Mouse (Mus musculus) MEL-GATA-1-ER (cell line): ENCODE results near the gene Med11.
A peak's percentile ranks its signal among the peaks of the same experiment; 100 is the strongest.
"Not testable (repeated sequence)": the region's sequence is repeated elsewhere in the genome, so short reads cannot be mapped to it uniquely, and the experiment has no call there.

ENCODE experiments used
- DNase-seq: peaks from one replicate; pipeline ENCODE4 v3.0.0-alpha.2; 2012; ENCODE audit warnings: low read depth; ENCODE audit errors: extremely low read depth

Gene Med11

DNA sequence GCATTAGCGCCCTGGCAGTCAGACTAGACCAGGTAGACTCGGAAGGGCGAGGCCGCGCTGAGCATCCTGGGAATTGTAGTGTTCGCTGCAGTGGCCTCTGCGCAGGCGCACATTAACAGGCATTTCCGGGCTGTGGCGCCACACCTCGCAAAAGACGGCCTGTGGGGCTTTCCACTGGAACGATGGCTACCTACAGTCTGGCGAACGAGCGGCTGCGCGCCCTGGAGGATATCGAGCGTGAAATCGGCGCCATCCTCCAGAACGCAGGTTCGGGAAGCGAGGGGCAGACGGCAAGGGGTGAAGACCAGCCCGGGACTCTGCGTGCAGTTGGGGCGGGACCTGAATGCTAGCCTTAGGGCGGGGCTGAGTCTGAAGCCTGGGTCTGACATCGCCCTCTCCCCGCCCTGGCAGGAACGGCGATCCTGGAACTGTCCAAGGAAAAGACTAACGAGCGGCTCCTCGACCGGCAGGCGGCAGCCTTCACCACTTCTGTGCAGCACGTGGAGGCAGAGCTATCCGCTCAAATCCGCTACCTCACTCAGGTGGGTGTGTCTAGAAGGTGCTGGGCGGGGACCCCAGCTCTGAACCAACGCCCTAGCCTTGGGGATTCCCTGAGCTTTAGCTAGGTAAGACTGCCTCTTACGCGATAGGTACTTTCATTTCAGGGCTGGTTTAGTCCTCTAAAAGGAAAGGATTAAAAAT is at the start of gene Med11:
Gene Med11 (plus strand): TSS at position 123 of the 702 bp plus-strand sequence.
- DNase-seq = peak; percentile 94

DNA sequence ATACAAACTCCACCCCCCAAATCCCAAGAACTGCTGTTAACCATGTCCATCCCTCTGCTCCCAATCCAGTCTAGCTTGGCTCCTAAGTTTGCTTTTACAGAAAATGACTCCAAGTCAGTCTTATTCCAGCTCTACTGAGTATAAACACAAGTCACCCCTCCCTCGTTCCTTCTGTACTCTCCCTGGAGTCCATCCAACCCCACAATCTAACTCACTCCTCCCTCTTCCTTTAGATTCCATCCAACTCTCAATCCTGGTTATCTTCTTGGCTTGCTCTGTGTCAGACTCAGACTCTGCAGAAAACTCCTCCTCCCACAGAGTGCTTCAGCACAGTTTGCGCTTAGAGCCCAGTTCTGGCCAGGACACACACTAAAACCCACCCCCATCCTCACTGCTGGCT is 48.1 kb upstream of the Med11 start:
- no peak for DNase-seq

DNA sequence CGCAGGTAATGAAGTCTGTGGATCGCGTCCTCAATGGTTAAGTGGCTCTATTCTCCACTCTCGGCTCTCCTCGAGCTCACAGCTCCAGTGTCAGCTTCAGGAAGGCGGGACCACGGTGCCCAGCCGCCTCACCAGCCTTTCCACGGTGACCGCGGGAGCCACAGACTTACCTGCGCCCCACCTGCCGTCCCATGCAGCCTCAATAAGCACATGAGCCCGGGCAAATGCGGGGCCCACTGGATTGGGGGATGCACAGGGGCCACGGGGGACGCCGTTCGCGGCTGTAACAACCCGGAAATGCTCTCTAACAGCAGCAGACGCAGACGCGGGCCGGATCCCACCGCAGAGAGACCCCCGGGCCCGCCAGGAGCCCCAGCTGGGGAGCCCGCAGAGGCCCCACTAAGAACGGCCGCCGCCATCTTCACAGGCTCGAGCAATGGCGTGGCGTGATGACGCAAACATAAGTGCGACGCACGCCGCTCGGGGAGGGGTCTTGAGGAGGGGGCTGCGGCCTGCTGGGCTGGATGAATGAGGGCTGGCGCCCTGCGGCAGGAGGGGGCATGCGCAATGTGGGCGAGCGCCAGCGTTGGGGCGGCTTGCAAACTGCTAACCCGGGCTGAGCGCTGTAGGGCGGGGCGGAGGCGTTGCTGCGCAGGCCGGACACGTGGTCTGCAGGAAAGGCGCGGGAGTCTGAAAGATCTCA is 42.0 kb upstream of the Med11 start, which contains the start of gene Pelp1:
Gene Pelp1 (minus strand): TSS at position 438 of the 703 bp plus-strand sequence.
- peak; percentile 85 for DNase-seq

DNA sequence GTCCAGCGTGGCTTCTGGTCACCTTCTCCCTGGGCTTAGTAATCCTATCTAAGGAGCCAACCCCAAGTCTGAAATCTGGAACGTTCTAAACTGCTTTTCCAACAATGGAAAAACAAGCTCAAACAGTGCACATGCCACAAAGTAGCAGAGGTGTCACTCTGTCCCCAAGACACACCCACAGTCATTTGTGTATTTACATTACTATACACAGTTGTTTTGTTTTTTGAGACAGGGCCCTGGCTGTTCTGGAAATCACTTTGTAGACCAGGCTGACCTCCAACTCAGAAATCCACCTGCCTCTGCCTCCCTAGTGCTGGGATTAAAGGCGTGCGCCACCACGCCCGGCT is 41.4 kb upstream of the Med11 start:
- no peak for DNase-seq

DNA sequence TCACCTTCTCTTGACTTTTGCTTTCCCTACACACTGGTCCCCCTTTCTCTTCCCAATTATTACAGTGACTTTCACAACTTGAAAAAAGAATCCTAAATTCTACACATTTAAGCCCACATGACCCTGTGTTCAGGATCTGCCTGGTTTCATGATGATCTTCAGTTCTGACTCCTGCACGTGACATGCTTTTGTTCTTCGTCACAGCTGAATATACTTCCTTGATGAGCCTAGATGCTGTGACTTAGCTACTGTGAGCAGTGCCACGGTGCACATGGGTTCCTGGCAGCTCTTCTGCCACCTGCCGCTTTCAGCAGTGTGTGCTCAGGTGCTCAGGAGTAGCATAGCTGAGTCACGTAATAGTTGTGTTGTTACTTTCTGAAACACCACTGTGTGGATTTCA is 39.1 kb upstream of the Med11 start:
- no peak for DNase-seq

DNA sequence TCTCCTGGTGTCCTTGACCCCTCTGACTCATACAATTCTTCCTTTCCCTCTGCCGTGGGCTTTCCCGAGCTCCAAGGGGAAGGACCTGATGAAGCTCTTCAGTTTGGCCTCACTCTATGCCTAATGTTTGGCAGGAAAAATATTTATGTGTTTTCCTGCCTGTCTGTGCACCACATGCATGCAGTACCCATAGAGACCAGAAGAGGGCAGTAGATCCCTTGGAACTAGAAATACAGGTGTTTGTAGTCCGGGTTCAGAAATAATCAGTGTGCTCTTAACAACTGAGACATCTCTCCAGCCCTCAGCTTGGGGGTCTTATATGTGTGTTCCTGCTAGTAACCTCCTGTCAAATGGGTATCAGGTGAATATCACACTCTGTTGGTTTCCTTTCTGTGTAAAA is 37.8 kb upstream of the Med11 start:
- peak; percentile 58 for DNase-seq

DNA sequence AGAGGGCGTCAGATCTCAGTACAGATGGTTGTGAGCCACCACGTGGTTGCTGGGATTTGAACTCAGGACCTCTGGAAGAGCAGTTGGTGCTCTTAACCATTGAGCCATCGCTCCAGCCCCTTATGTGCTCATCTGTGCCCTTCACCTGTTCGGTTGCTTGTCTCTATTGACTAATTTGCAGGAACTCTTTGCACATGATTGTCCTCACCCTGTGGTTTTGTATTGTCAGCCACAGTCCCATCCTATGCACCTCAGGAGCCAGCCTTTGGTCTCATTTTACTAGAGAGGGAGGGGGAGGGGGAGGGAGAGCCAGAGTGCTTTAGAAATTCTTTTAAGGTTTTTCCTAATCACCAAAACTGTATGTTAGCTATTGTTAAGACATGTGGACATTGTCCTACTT is 33.5 kb upstream of the Med11 start:
- DNase-seq = no peak

DNA sequence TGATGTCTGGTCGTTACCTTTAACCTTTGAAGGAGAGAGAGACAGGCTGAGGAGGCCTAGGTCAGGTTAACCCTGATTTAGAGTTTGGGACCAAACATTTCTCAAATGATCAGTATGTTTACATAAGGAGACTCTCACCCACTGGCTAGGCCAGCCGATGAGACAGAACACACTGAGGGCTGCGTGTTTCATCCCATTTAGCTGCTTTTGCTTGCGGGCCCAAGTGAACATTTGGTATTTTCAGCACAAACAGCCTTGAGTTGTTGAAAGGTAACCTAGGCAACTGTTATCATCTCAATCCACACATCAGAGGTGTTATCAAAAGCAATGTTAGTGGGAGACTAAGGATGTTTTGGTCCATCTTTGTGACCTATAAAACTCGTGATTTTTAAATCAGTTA is 32.2 kb upstream of the Med11 start:
- no peak for DNase-seq

DNA sequence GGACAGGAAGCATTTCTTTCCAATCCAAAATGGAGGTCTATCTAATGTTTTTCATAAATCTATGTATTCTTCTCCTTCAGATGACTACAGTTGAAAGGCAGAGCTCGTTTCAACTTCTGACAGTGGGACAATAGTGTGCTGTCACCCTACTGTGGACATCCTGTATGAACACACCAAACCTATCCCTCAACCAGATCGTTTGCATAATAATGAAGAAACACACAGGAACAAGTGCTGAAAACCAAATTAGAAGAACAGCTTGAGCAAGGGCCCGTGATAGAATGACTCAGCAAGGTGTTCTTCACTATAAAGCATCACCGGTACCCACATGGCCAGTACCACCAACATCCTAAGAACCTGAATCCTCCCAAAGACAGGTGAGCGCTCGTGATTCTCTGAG is 25.1 kb upstream of the Med11 start:
- DNase-seq = not testable (repeated sequence)

DNA sequence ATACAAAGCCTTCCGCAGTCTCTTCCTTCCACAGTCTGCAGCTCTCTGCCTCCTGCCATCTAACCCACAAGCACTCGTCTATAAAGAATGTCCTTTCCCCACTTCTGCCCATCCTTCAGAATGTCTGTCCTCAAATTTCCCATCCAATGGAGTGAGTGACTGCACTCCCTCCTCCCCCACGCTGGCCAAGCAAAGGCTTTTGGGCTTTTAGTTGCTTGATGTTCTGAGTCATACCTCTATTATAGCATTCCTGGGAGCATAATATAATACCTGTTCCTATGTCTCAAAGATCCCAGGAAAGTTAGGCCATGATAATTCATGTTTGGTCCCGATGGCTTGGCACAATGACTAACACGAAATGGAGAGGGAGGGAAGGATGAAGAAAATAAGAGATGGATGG is 20.1 kb upstream of the Med11 start:
- DNase-seq = no peak

DNA sequence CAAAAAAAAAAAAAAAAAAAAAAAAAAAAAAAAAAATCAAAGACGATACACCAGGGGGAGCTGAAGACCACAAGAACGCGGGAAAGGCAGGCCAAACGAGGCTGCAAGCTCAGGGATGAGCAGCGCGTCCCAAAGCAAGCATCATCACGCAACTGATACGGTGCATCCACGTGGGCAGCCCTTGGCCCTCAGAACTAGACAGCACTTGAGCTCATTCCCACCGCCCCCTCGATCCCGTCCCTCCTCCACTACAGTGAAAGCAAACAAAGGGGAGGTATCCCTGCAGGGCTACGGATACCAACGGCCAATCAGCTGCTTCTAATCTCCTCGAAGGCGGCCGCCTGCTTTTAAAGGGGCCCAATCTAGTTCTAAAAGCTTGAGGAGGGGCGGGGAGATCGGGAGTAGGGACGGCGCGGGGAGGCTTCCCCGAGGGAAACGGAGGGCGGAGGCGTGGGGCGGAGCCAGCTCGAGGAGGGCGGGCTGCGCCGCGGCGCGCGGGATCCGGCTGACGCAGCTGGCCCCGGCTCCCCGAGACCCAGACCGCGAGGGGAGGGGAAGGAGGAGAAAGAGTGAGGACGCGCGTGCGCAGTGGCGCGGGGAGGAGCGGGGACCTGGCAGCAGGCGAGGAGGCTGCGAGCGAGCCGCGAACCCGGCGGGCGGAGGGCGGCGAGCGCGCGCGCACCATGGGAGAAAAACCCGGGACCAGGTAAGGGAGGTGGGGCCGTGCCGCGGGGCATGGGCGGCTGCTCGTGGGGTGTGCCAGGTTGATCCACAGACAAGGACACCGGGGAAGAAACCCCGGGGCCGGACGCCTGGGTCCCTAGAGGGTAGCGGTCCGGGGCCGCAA is 19.4 kb upstream of the Med11 start, which contains the start of gene Arrb2:
Gene Arrb2 (plus strand): TSS at position 588 of the 847 bp plus-strand sequence.
- peak; percentile 96 for DNase-seq

DNA sequence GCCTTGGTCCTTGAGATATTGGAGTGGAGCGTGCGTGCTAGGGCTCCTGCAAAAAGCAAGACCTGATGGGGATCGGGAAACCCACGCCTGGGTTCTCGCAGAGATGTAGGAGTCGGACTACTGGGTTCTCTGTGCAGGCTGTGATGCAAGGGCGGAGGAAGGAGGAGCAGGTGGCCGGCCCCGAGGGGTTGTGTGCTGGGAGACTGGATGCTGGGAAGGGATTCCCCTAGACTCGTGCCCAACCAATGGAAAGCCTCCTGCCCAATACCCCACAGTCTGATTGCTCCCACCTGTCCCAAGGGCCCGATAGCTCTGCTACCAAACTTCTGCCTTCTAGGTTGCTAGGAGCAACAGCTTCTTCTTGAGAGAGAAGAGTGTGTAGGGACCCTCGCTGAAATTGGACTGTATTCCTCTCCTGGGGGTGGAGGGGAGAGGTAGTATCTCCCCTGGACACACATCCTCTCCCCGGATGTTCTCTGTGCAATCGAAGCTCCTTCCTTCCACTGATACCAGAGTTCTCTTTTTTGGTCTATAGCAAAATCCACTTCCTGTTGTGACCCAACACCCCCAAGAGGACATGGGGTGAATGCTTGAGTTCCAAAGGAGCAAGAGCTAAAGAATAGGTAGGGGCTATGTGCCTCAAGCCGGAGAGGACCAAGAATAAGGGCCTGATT is 18.7 kb upstream of the Med11 start:
- peak; percentile 96 for DNase-seq

DNA sequence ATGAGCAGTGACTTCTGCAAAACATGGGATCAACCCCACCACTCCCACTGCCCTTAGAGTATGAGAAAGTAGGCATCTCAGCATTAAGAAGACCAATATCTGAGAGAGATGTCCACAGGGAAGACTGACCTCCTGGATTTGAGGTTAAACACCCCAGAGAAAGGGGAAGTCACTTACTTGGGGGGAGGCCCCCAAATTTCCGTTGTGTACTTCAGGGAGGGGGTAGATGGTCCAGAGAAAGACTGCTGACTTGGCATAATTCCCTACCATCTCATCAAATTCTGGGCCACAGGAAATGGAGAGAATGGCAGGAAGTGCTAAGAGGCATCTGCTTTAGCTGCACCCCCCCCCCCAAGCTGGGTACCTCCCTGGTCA is 18.2 kb upstream of the Med11 start:
- DNase-seq = no peak

DNA sequence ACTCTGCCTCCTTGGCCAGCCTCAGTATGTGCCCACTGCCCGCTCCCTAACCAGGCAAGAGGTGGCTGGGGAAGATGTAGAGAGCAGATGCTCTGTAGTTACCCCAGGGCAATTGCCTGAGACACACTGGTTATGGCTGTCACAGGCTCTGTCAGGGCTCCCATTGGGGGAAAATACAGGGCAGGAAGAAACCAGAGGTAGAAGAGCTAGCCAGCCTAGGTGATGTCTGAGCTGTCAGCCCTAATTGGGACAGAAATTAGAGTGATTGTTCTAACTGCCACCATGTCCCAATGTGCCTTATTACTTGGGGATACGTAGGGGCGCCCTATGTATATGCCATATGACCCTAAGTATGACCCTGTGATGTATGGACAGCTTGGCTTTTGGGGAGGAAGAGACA is 17.8 kb upstream of the Med11 start:
- DNase-seq = no peak

DNA sequence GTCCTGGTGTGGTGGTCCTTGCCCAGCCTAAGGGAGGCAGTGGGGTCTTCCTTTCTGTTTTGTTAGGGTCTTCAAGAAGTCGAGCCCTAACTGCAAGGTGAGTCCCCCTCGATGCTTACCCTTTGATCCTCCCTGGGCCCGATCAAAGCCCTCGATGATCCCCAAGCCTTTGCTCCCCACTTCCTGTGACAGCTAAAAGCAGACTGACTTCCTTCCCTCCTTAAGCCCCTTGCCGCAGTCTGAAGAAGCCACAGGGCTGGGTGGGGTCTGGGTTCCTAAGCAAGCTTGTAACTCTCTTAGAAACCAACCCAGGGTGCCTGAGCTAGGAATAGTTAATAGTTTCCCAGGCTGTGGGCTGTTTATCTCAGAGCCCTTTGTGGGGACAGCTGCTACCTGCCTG is 16.2 kb upstream of the Med11 start:
- DNase-seq = no peak

DNA sequence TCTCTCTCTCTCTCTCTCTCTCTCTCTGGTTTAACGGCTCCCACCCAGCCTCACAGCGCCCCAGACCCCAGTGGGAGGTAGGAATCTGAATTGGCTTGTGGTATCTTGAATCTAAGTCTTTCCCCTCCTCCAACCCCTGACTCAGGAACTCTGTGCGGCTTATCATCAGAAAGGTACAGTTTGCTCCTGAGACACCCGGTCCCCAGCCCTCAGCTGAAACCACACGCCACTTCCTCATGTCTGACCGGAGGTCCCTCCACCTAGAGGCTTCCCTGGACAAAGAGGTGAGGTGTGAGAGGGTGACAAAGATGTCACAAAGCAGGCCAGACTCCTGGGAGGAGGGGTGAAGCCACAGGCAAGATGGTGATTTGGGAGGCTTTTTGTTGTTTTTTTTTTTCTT is 14.3 kb upstream of the Med11 start:
- DNase-seq = no peak

DNA sequence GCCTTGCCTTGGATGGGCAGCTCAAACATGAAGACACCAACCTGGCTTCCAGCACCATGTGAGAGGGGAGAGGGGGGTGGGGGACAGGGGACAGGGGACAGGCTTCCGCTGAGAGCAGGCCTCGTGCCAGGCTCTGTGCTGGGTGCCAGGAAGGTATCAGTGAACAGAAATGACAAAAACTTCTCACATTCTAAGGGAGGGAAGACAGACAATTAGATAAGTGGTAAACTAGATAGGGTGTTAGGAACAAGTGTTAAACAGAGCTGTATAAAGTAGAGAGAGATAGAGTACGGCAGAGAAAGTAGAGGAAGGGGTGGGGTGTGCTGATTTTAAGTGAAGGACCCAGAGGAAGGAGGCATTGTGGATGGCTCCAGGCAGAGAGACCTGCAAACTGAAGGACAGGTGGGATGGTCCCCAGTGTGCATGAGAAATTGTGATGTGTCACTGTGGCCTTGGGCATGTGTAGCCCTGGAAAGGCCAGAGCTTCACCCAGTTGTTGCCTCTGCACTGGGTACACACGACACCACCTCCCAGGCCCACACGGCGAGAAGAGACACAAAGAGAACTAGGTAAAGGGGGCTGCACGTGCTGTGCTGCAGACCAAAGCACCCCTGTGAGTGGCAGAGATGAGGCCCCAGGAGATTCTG is 12.9 kb upstream of the Med11 start:
- no peak for DNase-seq

DNA sequence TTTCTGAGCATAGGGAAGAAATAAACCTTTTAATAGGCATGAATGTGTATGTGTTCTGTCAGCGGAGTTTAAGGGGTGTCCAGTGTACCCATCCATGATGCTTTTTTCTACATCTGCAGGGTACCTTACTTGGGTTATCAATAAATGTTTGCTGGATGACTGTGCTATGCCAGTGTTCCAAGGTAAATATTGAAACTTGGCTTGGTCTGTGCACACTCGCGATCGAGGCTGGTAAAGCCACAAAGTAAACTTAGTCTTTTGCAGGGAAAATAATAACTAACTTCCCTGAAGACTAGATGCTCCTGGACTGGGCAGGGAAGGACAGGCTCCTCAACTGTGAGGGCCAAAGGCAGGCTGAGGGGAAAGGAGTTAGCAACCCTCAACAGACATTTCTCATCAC is 11.1 kb upstream of the Med11 start:
- no peak for DNase-seq

DNA sequence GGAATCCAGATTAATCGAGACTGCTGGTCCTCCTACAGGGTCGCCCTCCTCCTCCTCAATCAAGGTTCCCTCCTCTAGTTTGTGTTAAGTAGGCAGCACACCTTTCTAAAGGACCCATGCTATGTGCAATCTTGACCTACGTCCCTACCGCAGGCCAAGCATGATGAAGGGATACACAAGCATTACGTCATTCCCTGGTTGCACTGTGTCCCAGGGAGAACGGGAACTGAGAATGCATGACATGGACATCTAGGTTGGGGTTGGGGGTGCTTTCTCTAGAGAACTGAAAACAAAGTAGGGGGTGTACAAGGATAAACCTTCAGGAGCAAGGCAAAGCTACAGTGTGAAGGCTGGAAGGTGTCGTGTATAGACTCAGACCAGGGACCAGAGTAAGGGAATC is 9.8 kb upstream of the Med11 start:
- no peak for DNase-seq

DNA sequence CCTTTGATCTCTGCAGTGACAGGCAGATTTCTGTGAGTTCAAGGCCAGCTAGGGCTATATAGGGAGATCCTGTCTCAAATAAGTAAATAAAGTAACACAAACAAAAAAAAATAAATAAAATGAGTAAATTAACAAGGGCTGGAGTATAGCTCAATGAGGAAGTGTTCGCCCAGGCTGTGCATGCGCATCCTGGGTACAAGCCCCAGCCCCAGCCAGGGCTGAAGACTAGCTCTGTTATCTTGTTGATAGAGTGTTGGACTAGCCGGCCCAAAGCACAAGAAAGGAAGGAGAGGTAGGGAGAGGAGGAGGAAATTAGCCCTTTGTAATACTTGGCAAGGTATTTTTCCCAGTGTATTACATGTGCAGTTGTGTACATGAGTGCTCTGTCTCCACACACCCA is 7.8 kb upstream of the Med11 start:
- no peak for DNase-seq

DNA sequence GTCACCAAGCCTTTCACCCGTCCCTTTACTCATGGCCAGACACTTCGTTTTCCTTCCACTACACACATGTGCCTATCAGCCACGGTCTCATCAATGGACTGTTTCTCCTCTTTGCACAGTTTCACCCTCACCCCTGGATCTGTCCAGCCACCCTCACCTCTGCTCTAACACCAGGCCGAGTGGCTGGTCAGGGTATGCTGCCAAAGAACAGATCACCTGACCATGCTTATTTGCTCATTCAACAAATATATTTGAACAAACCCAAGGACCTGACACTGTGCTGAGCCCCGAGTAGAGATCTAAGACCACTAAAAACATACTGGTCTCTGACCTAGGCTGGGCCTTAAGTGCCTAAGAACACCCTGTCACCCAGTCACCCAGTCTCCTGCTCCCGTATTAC is 7.1 kb upstream of the Med11 start:
- no peak for DNase-seq
